Mouse (Mus musculus) forebrain, embryonic 12.5 days (tissue): ENCODE data around the gene Irak1. TPM values are rescaled to one million over a fixed set of nuclear protein-coding genes. Genes with fewer than 3 reads are reported as not detected.

Source experiments
- ATAC-seq: fragments of 200-750 bp; cut with Nextera tagmentation; 2 replicates; pipeline ENCODE4 v1.8.0; 2017; ENCODE audit warnings: moderate TSS enrichment; ENCODE audit not compliant: low FRiP score
- H3K27ac ChIP-seq: fragments of 300-500 bp; sonication (generic); 2 replicates; pipeline ENCODE4 v1.5.1; 2016; ENCODE audit warnings: mild to moderate bottlenecking
- H3K27me3 ChIP-seq: fragments of 300-500 bp; sonication (generic); 2 replicates; pipeline ENCODE4 v1.6.1; 2016; ENCODE audit warnings: mild to moderate bottlenecking
- H3K36me3 ChIP-seq: fragments of 300-500 bp; sonication (generic); replicated peaks from 2 replicates; pipeline ENCODE4 v1.6.1; 2016; ENCODE audit warnings: mild to moderate bottlenecking
- H3K4me1 ChIP-seq: fragments of 300-500 bp; sonication (generic); 2 replicates; pipeline ENCODE4 v1.6.1; 2016
- H3K4me2 ChIP-seq: fragments of 300-500 bp; sonication (generic); 2 replicates; pipeline ENCODE4 v1.6.1; 2016; ENCODE audit warnings: mild to moderate bottlenecking, moderate library complexity
- H3K4me3 ChIP-seq: fragments of 300-500 bp; sonication (generic); replicated peaks from 2 replicates; pipeline ENCODE4 v1.5.1; 2016; ENCODE audit warnings: mild to moderate bottlenecking
- H3K9ac ChIP-seq: fragments of 300-500 bp; sonication (generic); 2 replicates; pipeline ENCODE4 v1.6.1; 2016; ENCODE audit warnings: mild to moderate bottlenecking
- H3K9me3 ChIP-seq: fragments of 300-500 bp; sonication (generic); 2 replicates; pipeline ENCODE4 v1.6.1; 2016
- WGBS: fragments of 180-500 bp; shearing (Covaris S2); methylation state at CpG from one replicate; pipeline ENCODE4 v1.1.7; 2016; 5-methylcytosine and 5-hydroxymethylcytosine counted together
- polyA plus RNA-seq: library from polyadenylated mRNA; unstranded; fragments of >200 nt; fragmentation: Nextera tagmentation; extraction: Ambion mirVana; gene quantifications from 2 replicates; pipeline ENCODE4 v1.2.1, GENCODE M21; 2016

The Irak1 gene
- polyA plus RNA-seq, 1 experiment from 2014 or later = 52.8 TPM

DNA sequence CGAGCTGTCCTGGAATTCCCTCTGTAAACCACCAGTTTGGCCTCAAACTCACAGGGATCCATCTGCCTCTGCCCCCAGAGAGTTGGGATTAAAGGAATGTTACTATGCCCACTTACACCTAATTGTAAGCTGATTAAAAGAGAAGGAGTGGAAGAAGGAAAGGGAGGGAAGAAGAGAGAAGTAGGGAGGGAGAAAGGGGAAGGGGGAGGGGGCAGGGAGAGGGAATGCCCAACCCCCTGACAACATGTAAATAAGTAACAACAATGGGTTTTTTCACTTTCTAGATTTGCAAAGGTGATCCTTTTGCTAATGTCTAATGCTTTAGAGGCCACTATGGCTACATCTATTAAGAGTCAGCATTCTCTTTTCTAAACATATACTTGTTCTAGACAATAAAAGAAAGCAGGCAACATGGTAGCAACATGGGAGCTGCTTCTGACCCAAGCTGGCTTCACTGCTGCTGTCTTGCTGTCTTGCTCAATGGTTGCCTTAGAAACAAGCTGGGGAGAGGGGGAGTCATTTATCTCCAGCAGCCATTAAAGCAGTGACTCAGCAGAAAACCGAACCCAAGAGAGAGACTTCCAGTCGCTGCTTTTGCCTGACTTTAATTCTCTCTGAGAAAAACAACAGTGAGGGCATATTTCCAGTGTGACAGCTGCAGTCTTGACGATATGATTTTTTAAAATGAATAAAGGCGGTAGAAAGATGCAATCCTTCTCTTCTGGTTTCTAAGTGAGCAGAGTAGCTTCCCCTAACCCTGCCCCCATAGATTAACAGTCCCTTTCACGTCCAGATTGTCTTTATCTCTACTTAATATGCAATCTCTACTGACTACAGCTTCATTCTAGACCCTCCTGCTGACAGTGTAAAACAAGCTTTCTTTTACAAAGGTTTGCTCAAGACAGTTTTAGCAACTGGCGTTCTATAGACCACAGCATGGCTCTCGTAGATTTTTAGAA lies 24.5 kb downstream of the Irak1 start:
- 22% methylated on average over 8 of the region's 8 CpGs for WGBS
- peaks cover 5% of the 10 kb centered on the region; the same call in 1 of the 2 replicates for H3K4me1 ChIP-seq
- H3K4me2 ChIP-seq = no peak overlapping the region
- no peak overlapping the region for H3K4me3 ChIP-seq
- peak; percentile 82 for ATAC-seq
- peak overlapping the region; percentile 73 for H3K27ac ChIP-seq
- no peaks in the 10 kb centered on the region for H3K36me3 ChIP-seq
- no peaks in the 10 kb centered on the region for H3K9me3 ChIP-seq
- no peak overlapping the region for H3K9ac ChIP-seq
- no peaks in the 10 kb centered on the region for H3K27me3 ChIP-seq

DNA sequence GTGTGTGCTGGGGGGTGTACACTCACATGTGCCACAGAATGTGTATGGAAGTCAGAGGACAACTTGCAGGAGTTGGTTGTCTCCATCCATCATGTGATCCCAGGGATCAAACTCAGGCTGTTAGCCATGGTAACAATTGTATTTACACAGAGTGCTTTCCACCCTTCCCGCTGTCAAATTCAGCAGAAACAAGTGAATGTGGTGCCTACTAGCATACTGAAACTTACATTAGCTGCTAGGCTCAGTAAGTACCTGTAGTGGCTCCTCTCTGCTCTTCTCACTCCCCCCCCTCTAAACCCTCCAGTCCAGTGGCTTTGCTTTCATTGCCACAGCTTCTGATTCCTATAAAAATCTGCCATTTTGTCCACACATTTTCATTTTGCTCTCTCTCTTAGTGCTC lies 45.9 kb downstream of the Irak1 start:
- 69% methylated on average over 1 of the region's 1 CpGs for WGBS
- H3K36me3 ChIP-seq = no peaks in the 10 kb centered on the region
- no peak overlapping the region for H3K4me2 ChIP-seq
- no peak overlapping the region for H3K9ac ChIP-seq
- H3K4me1 ChIP-seq = no peaks in the 10 kb centered on the region
- H3K4me3 ChIP-seq = no peak overlapping the region
- H3K9me3 ChIP-seq = no peaks in the 10 kb centered on the region
- no peak for ATAC-seq
- no peaks in the 10 kb centered on the region for H3K27me3 ChIP-seq
- H3K27ac ChIP-seq = no peak overlapping the region

DNA sequence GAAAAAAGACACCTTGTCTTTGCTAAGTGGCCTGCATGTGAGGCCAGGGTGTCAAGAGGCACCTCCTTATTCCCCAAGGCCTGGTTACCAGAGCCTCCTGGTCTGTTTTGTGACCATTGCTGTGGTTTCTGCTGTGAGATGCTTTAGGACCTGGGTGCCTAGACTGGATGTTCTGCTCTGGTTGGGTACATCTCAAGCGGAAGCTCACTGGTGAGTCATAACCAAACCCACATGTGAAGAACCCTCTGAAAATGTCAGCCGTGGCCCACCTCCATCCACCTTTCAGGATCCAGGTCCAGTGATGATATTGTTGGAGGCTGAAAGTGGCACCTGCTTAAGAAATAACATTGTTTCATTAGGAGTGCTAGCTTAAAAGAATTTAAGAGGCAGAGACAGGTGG lies 47.4 kb downstream of the Irak1 start:
- no peak for ATAC-seq
- Histone ChIP-seq H3K4me3 (no peak overlapping the region), H3K27me3 (no peaks in the 10 kb centered on the region), H3K4me1 (no peaks in the 10 kb centered on the region), H3K4me2 (no peak overlapping the region), H3K9ac (no peak overlapping the region), H3K9me3 (no peaks in the 10 kb centered on the region), H3K36me3 (no peaks in the 10 kb centered on the region), H3K27ac (no peak overlapping the region)
- WGBS = 94% methylated on average over 2 of the region's 2 CpGs

- Histone ChIP-seq H3K4me1 (0 out of 2 replicates have a peak, but pooled peaks cover 3% of the 10 kb centered on the region), H3K9me3 (no peaks in the 10 kb centered on the region), H3K27me3 (no peaks in the 10 kb centered on the region), H3K4me3 (no peak overlapping the region), H3K4me2 (no peak overlapping the region), H3K27ac (no peak overlapping the region), H3K36me3 (no peaks in the 10 kb centered on the region), H3K9ac (no peak overlapping the region)
- 81% methylated on average over 4 of the region's 4 CpGs for WGBS
- ATAC-seq = no peak
Measured at GRCm38 (mm10) chrX:73972774-73973173, 50.9 kb downstream of the Irak1 start.

DNA sequence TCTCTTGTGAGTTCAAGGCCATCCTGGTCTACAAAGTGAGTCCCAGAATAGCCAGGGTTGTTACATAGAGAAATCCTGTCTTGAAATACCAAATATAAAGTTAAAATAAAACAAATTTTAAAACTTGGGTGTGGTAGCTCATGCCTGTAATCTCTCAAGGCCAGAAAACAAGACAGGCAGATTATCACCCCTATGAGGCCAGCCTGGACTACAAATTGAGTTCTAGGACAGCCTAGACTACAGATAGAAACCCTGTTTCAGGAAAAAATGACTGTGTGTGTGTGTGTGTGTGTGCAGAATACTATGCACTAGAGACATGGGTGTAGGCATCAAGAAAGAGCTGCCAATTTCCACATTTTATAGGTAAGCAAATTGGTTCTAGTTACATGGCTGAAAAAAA lies 52.9 kb downstream of the Irak1 start:
- ATAC-seq = no peak
- Histone ChIP-seq H3K4me1 (0 out of 2 replicates have a peak, but pooled peaks cover 3% of the 10 kb centered on the region), H3K36me3 (no peaks in the 10 kb centered on the region), H3K27ac (no peak overlapping the region), H3K9ac (no peak overlapping the region), H3K4me3 (no peak overlapping the region), H3K27me3 (no peaks in the 10 kb centered on the region), H3K9me3 (no peaks in the 10 kb centered on the region), H3K4me2 (no peak overlapping the region)

DNA sequence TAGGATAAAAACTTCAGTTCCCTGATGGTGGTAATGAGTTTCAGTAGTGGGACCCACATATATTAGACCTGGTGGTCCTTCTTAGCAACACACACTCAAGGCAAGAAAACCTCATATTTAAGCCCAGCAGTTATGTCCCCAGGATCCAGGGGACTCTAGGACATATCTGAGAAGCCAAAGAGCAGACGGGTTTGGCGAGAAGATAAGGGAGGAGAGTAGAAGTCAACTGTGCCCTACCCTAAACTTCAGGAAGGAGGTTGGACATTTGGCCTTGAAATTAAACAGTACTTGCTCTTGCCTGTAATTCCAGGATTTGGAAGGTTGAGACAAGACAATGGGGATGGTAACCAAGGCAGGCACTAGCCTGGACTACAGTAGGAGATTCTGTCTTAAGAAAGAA lies 54.0 kb downstream of the Irak1 start:
- H3K9ac ChIP-seq = no peak overlapping the region
- H3K4me3 ChIP-seq = no peak overlapping the region
- no peak for ATAC-seq
- no peaks in the 10 kb centered on the region for H3K27me3 ChIP-seq
- H3K36me3 ChIP-seq = no peaks in the 10 kb centered on the region
- no peak overlapping the region for H3K4me2 ChIP-seq
- no peaks in the 10 kb centered on the region for H3K9me3 ChIP-seq
- no peak overlapping the region for H3K27ac ChIP-seq
- H3K4me1 ChIP-seq = peaks cover 4% of the 10 kb centered on the region; the same call in 1 of the 2 replicates
- WGBS = 96% methylated on average over 2 of the region's 2 CpGs

DNA sequence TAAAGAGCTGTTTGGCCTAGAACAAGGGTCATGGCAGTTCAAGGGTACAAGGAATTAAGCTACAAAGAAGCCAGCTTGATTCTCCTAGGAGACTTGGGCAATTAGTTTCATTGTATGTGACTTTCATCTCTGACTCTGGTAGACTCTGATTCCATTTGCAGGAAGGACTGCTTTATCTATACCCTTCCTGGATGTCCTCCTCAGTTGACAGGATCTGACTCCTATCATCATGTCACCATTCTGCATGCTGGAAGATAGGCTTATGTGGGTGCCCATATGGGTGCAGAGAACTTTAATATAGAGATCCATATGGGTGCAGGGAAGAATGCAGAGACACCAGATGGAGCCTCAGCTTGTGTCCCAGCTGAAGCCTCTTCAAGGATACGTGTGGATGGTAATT lies 54.6 kb downstream of the Irak1 start:
- H3K9me3 ChIP-seq = no peaks in the 10 kb centered on the region
- H3K36me3 ChIP-seq = no peaks in the 10 kb centered on the region
- H3K4me2 ChIP-seq = no peak overlapping the region
- peaks cover 9% of the 10 kb centered on the region for H3K4me1 ChIP-seq
- no peaks in the 10 kb centered on the region for H3K27me3 ChIP-seq
- H3K4me3 ChIP-seq = no peak overlapping the region
- 93% methylated on average over 1 of the region's 1 CpGs for WGBS
- no peak overlapping the region for H3K27ac ChIP-seq
- H3K9ac ChIP-seq = no peak overlapping the region
- no peak for ATAC-seq

GRCm38 (mm10) chrX:73967177-73968075 lies 56.3 kb downstream of the Irak1 start:
- ATAC-seq = peak; percentile 90
- Histone ChIP-seq H3K9me3 (no peaks in the 10 kb centered on the region), H3K36me3 (no peaks in the 10 kb centered on the region), H3K9ac (peak overlapping the region; percentile 76), H3K27ac (peak overlapping the region; percentile 99), H3K4me3 (peak overlapping the region; percentile 68), H3K27me3 (no peaks in the 10 kb centered on the region), H3K4me2 (peak overlapping the region; percentile 45), H3K4me1 (peaks cover 24% of the 10 kb centered on the region)
- WGBS = 17% methylated on average over 60 of the region's 60 CpGs

DNA sequence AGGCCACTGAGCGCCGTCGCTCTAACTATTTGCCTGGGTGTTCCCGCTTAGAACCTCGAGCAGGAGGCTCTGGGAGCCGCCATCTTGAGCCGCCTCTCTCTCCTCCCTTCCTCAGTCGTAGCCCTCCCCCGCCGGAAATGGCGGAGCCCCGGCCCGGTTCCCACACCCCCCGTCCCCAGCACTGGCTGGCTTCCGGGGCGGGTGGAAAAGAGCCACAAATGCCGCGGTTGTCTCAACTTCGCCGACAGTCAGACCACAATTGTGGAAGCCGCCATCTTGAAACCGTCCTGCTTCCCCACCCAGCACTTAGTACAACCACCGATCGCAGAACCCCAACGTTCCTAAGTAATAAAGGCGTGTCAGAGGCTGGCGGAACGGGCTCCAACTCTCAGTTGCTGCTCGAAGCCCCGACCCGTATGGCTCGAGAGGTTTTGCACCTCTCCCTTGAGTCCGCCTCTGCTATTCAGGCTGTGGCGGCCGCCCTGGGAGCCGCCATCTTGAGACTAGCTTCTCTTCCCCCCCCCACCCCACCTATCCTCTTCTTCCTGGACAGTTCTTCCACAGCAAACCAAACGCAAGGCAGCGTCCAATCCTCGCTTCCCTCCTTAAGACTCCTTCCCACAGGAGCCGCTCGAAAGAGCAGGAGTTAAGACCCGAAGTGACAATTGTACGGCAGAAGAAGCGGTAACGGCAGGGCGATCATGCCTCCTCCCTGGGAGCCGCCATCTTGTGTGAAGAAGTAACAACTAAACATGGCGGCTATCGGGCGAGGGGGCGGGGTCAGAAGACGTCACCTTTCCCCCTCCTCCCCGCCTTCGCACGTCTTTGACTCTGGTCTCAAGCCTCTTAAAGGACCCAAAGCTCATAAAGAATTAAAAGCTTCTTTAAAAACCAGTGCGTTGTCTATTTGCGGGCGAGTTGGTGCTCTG lies 57.2 kb downstream of the Irak1 start, which contains the start of gene Hcfc1:
Gene Hcfc1 (minus strand): TSS at position 110 of the 929 bp plus-strand sequence.
- peak; percentile 79 for ATAC-seq
- peak within 1 kb of the TSS; percentile 68 for H3K4me3 ChIP-seq
- peak within 1 kb of the TSS; percentile 99 for H3K27ac ChIP-seq
- H3K4me2 ChIP-seq = peak within 1 kb of the TSS; percentile 74
- H3K9ac ChIP-seq = peak within 1 kb of the TSS; percentile 76
- H3K4me1 ChIP-seq = peaks cover 26% of the 10 kb centered on the region
- H3K9me3 ChIP-seq = no peaks in the 10 kb centered on the region
- WGBS = 20% methylated on average over 58 of the region's 58 CpGs
- H3K27me3 ChIP-seq = no peaks in the 10 kb centered on the region
- 0 out of 2 replicates have a peak, but pooled peaks cover 3% of the 10 kb centered on the region for H3K36me3 ChIP-seq

GRCm38 (mm10) chrX:73965307-73965706 lies 58.4 kb downstream of the Irak1 start:
- ATAC-seq = no peak
- Histone ChIP-seq H3K9me3 (no peaks in the 10 kb centered on the region), H3K4me2 (peak overlapping the region; percentile 74), H3K9ac (peak overlapping the region; percentile 76), H3K36me3 (peaks cover 9% of the 10 kb centered on the region; the same call in 1 of the 2 replicates), H3K4me1 (peaks cover 26% of the 10 kb centered on the region), H3K4me3 (peak overlapping the region; percentile 68), H3K27ac (peak overlapping the region; percentile 99), H3K27me3 (no peaks in the 10 kb centered on the region)
- 21% methylated on average over 20 of the region's 20 CpGs for WGBS

- ATAC-seq = no peak
- no peaks in the 10 kb centered on the region for H3K9me3 ChIP-seq
- peak overlapping the region; percentile 76 for H3K9ac ChIP-seq
- H3K4me1 ChIP-seq = peaks cover 26% of the 10 kb centered on the region
- H3K27me3 ChIP-seq = no peaks in the 10 kb centered on the region
- H3K36me3 ChIP-seq = peaks cover 19% of the 10 kb centered on the region
- WGBS = 57% methylated on average over 3 of the region's 3 CpGs
- 0 out of 2 replicates have a peak overlapping the region, but pooled peaks have one; percentile 13 for H3K27ac ChIP-seq
- peak overlapping the region; percentile 74 for H3K4me2 ChIP-seq
- H3K4me3 ChIP-seq = peak overlapping the region; percentile 68
Measured at GRCm38 (mm10) chrX:73964363-73964762, 59.4 kb downstream of the Irak1 start.
